Mouse (Mus musculus) left cerebral cortex, adult 11 months (tissue): ENCODE measurements around the gene Pld3.

Experiments
- DNase-seq: peaks from one replicate; pipeline ENCODE4 v3.0.0; 2022; ENCODE audit warnings: low spot score

Gene Pld3

DNA sequence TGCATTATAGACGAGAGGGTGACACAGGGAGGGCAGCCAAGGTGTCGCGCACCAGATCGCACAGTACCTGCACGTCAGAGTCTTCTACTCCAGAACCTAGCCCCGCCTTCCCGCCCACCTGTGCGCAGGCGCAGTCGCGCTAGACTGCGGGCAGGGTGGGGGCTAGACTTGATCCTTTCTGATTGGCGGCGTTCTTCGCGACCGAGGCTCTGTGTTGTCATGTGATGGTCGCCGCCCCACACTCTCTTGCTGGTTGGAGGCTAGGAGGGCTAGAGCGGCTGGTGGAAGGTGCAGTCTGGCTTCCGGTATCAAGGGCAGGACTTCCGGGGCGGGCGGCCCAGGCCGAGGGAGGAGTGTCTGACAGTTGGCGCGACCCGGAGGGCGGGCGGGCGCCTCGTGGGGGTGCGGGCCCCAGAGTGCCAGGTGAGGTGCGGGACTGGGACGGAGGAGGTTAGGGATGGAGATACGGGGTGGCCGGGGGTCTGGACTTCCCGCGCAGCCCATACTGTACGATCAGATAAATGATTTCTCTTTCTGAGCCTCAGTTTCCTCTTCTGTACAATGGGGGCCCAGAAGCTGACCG is at the start of gene Pld3, which contains the start of gene 2310022A10Rik:
Pld3 (minus strand) TSS at position 288 of the 583 bp plus-strand sequence.
2310022A10Rik (plus strand) TSS at position 303 of the 583 bp plus-strand sequence.
- peak; percentile 97 for DNase-seq

DNA sequence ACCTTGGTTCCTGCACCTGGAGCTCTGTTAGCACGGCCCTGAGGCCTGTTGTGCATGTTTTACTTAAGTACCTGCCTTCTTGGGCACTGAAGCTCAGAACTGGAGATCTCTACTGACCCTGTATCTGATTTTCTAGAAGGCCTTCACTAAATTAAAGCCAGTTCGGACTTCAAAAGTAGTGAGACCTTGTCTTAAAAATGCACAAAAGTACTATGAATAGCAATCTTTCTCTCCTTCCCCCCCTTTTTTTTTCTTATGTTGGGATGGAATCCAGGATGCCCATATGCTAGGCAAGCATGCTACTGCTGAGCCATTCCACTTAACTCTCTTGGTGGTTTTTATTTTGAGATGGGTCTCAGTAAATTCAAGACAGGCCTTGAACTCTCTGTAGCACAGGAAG is 49.1 kb upstream of the Pld3 start:
- no peak for DNase-seq

DNA sequence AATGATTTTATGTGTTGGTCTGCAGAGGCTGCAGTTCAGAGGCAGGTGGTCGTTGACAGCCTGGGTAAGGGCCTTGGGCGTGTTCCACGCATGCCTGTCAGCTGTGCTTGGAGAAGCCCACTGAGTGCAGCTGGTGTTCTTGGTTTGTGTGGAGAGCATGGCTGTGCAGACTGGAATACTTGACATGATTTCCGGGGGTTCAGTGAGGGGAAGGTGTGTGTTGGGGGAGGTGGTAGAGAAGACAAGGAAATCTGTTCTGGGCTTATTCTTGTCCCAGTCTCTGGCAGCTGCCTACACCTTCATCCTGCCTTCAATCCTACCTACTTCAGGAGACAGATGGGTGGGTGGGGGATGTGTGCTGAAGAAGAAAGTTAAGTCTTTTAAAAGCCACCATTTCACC is 48.6 kb upstream of the Pld3 start:
- peak; percentile 75 for DNase-seq

DNA sequence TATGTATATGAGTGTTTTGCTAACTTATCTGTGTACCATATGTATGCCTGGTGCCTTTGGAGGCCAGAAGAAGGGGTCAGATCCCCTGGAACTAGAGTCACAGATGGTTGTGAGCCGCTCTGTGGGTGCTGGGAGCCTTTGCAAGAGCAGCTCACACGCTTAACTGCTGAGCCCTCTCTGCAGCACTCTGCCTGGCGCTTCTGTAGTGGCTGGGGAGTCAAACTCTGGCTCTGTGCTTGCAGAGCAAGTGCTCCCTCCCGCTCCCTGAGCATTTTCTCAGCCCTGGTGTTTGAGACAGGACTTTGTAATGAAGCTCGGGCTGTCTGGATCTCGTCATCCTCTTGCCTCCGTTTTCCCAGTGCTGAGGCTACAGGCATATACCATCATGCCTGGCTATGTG is 45.0 kb upstream of the Pld3 start:
- no peak for DNase-seq

DNA sequence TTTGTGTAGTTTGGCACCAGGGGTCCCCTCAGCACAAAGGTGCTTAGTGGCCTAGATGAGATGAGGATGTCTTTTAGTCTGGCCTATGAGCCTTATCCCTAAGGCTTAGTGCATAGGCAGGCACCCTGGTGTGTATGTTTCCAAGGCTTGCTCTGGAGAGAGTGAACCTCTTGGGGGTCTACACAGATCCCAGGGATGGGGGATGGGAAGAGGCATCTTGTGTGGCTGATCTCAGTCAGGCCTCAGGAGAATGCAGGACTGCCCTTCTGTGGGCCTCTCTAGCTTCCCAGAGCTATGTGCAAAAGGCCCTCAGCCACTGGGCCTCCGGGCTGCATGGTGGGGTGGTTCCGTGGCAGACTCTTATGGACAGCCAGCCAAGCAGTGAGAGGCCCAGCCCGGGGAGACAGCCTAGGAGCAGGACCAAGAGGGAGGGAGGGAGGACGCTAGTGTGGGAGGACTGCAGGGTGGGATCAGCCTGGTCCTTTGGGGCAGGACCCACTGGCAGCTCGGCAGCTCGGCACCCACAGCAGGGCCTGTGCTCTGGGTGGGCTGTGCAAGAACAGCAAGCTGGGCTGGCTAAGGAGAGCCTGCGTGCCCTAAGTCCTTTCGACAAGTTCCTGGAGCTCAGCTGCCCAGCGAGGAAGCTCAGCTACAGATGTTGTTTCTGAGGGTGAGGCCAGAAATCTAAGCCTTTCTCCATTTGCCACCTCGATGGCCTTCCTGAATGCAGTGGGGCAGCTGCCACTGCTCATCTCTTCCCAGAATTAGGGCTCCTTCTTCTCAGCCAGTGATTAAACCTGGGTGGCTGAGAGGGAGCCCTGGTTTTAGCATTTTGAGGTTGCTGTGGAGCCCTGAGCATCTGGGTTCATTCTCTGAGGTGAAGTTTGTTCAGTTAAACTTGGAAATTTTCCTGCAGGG is 43.8 kb upstream of the Pld3 start:
- DNase-seq = no peak

DNA sequence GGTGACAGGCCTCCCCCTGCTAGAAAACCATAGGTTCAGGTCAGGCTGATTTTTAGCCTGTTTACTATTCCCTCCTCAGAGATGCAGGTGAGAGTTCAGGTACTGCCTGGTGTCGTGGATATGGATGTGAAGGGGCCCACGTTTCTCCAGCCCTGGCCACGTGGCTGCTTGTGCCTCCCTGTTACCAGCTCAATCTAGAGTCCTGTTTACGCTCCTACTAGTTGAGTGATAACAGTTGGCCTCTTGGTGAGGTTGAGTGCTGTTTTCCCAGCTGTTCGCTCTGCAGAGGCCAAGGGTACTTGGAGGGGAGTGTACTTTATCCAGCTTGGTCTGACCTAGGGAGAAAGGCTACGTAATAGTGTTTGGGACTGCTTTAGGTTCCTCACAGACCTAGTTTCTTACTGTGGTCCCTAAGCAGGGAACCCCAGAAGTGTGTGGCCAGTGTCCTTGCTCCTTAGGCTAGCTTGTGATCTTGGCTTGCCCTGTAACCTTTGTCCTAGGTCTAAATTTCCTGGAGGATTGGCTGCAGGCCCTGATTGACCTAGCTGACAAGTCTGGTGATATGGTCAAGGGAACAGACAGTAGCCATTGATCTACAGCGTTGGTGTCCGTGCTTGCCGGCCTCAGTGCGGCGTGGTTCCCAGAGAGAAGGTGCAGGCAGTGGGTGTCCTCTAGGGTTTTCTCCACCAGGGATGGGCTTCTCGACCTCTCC is 40.1 kb upstream of the Pld3 start:
- no peak for DNase-seq

DNA sequence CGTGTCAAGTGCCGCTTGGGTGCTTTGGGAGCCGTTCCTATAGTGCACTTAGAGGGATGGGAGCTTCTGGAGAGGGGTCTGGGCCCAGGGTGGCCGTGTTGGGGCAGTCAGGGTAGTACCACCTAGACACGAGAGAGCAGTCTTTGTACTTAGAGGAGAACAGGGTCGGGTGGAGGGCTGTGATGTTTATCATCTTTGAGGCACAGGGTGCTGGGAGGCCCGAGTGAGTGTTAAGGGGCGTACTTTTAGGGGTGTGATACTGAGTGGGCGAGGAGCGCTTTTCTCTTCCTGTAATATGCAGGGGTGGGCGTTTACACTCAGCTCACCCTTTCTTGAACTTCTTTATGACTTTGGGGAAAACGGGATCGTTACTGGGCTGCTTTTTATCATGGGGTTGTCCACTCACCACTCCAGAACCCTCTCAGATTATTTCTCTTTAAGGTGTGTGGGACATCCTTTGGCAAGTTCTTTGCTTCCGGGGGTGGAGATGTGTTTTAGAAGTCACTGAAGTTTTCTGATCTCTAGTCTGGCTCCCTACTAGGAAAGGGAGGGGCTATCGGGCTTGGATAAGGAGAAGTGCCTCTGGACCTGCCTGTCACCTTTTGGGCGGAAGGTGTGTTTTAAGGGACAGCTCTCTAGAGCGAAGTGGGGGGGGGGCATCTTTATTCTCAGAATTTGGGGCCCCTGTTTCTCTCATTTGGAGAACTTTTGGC is 39.4 kb upstream of the Pld3 start:
- DNase-seq = no peak

DNA sequence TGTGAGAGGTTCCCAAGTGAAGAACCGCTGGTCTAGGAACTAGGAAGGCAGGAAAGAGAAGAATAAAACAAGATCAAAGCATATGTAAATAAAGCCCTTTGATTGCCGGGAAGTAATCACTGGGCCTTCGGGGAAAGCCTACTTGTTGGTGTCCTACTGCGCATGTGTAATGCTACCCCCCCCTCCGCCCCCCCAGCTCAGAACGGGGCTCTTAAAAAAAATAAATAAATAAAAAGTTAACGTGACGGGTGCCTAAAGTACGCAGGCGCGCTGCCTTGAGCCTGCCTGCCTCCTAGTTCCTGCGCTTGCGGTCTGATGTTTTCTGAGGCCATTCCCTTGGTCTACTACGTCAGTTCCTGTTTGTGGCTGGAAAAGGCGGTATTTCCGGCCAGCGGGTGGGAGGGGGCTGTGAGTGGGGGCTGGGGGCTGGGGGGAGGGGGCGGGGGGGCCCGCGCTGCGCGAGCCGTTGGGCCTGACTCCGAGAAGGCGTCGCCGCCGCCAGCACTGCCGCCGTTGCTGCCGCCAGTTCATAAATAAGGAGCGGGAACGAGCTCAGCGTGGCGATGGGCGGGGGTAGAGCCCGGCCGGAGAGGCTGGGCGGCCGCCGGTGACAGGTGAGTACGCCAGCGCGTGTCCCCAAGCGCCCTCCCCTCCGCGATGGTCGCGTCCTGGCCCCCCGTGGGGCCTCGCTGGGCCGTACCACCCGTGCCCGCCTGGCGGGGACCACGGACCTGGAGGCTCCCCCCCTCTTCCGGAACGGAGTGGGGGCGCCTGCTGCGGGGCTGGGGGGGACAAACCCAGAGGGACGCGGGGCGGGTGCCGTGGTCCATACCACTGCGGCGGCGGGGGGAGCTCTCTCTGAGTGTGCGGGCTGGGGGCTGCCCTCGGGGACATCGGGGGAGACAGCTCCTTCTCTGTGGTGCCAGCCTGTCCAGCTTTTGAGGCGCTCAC is 38.5 kb upstream of the Pld3 start, which contains the start of gene Akt2:
Akt2 (plus strand) TSS at position 287 of the 951 bp plus-strand sequence.
- DNase-seq = peak; percentile 91

DNA sequence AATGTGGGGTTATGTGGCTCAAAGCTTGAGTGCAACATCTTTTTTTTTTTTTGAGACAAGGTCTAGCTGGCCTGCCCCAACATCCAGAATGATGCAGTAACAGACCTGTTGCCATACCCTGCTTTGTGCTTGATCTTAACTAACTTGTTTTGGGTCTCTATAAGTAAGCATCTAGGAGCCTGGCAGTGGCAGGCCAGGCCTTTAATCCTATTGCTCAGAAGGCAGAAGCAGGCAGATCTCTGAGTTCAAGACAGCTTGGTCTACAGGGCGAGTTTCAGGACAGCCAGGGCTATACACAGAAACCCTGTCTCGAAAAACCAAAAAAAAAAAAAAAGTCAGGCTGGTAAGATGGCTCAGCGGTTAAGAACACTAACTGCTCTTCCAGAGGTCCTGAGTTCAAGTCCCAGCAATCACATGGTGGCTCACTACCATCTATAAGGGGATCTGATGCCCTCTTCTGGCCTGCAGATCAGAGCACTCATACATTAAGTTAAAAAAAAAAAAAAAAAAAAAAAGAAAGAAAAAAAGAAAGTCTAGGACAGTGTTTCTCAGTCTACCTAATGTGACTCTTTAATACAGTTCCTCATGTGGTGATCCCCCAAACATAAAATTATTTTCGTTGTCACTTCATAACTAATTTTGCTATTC is 37.7 kb upstream of the Pld3 start:
- no peak for DNase-seq

DNA sequence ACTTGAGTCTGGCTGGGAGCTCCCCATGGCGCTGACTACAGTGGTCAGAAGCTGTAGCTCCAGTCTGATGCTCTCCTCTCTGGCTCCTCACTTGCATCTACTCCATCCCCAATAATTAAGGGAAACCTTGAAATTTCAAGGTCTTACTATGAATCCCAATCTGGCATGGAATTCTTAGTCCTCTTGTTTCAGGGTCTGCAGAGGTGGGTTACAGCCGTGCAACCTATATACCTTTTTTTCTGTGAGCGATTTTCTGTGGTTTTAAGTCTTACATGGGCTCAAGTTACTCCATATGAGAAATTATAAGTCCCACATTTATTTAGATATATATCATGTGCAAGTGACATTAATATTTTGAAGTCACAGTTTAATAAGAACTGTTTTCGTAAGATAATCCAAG is 37.1 kb upstream of the Pld3 start:
- DNase-seq = no peak

DNA sequence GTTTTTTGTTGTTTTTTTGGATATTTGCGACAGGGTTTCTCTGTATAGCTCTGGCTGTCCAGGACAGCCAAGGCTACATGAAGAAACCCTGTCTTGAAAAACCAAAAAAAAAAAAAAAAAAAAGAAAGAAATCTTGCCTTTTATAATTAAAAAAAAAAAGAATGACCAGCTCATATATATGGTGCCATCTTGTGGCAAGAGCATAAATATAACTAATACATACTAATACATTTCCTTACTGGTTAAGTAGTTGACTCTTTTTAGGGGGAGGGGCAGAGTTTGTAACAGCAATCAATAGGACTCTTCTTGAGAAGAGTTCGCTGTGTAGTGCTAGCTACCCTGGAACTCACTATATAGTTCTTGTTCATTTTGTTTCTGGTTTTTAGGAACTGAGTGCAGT is 34.7 kb upstream of the Pld3 start:
- DNase-seq = no peak

DNA sequence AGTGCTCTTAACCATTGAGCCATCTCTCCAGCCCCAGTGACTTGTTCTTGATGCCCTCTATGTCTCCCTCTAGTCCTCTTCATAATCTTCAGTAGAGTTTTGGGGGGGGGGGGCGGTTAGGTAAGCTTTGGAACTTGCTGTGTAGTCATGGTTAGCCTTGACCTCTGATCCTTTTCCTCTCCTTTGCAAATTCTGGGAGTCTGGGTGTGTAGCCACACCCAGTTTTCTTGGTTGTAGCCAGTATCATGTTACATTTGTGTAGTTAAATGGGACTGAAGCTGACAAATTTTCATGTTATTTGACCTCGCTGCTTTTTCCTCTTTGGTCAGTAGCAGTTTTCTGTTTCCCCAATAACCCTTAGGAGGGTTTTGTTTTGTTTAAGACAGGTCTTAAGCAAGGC is 33.8 kb upstream of the Pld3 start:
- DNase-seq = no peak

DNA sequence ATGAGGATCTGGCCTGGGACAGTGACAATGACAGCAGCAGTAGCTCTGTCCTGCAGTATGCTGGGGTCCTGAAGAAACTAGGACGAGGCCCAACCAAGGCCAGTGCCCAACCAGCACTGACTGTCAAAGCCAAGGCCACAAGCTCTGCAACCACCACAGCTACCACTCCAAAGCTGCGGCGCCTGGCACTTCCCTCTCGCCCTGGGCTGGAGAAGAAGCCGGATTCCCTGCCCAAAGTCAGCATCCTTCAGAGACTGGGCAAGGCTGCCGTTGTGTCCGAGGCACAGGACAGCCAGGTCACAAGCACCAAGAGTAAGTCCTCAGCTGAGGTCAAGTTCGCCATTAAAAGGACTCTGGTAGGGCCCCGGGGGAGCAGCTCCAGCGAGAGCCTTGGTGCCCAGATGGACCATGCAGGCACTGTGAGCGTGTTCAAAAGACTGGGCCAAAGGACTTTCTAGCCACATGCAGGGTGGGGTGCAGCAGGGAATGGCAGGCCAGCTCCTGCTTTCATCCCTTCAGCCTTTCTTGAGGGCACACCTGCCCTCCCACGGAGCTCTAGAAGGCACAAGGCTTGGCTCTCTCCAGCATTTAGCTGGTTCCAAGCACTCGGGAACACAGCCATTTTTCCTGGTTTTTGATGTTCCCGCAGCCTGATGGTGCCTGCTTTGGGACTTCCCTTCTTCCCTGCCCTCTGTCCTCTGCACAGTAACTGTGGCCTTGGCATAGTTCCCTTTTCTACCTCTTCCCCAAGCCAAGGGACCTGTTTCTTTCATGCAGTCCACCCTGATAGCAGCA is 27.6 kb upstream of the Pld3 start:
- DNase-seq = no peak

DNA sequence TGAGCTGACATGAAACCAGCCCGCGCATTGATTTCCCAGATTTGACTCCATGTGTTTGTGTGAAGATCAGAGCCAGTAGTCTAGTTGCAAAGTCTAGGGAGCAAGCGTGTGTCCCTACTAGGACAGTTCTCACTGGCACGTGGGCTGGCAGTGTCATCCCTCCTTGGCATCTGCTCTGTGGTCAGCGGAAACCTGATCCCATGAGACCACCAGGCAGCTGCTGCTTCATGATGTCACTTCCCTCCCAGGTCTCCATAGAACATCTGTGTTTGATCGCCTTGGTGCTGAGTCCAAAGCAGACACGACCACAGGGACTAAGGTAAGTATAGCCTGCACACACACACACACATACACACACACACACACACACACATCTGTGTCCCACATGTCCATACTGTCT is 25.4 kb upstream of the Pld3 start:
- DNase-seq = no peak

DNA sequence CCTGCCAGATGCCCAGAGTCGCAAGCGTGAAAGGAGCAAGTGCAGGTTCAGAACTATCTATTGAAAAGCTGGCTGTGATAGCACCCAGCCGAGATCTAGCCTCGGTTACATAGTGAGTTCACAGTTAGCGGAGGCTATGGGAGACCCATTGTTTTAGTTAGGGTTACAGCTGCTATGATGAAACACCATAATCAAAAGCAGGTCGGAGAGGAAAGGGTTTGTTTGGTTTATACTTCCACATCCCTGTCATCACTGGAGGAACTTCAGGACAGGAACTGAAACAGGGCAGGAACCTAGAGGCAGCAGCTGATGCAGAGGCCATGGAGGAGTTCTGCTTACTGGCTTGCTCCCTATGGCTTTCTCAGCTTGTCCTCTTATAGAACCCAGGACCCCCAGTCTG is 24.6 kb upstream of the Pld3 start:
- no peak for DNase-seq

DNA sequence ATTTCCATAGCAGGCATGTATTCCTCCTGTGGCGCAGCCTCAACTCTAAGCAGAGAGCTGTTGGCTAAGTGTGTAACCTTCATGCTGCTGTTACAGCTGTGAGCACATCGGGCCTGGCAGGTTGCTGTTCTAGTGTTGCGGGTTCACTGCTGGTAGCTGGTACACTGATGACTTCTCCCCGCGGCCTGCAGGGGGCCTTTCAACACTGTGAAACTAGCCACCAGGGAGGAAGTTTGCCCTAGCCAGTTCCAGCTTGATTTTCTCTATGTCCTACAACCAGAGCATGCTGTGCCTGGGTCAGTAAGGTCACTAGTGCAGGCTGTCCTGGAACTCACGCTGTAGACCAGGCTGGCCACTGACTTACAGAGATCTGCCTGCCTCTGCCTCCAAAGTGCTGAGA is 23.9 kb upstream of the Pld3 start:
- DNase-seq = no peak

DNA sequence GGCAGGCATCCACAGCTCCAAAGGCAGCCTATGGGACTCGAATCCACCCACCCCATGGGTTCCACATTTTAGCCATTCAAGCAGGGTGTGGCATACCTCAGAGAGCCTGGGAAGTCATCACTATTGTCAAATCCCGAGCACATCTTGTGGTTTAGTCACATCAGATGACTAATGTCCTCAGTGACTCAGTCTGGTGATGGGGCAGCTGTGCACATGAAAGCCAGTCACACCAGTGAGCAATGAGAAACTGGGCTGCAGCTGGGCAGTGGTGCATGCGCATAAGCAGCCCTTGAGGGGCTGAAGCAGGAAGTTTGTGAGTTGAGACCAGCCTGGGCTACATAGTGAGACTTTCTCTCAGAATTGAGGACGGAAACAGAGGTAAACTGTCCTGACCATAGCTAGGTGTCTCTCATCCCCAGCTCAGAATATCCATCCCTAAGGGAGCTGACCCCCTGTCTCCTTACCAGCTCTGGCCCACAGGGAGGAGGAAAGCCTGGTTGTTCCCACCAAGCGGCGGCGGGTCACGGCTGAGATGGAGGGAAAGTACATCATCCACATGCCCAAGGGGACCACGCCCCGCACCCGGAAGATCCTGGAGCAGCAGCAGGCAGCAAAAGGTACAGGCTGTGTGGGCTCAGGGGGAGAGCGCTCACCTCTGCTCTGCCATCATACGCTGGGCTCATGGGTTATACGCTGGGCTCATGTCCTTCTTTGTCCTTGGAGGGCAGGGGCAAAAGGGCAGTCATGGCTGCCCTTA is 21.3 kb upstream of the Pld3 start:
- no peak for DNase-seq

DNA sequence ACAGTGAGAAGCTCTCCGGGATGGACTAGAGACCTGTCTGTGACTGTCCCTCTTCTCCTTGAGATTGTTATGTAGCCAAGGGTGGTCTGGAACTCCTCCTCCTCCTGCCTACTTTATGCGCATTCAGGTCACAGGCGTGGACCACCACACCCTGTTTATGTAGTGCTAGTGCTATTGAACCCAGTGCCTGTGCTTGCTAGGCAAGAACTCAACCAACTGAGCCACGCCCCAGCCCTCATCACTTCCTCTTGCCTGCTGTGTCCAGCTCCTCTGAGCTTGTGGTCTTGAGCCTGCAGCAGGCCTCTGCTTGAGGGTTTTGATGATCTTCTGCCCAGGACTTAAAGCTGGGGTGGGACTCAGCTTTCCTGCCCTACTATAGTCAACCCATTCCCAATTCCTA is 19.1 kb upstream of the Pld3 start:
- no peak for DNase-seq
